Mouse (Mus musculus): Measurements from ENCODE around the gene Med9.

The Med9 gene

DNA sequence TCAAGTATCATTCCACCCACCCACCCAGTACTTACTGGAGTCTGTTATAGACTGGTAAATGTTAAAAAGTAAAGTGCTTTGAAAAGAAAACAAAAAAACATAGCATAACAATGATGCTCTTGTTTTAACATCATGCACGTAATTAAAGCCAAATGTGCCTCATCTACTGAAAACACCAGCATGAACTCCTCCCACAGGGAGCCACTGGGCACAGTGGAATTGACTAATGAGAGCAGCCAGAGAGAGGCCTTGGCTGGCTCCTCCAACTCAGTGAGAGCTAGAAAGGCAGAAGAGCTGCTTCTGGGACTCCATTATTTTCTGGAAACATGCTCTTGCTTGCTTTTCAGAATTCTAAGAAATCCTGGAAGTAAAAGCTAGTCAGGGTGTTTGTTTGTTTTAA is 41.4 kb downstream of the Med9 start:
- Histone ChIP-seq H3K4me3 (replicated peaks; ENCODE audit: low read length) (no peak overlapping the region), H3K4me1 (replicated peaks; ENCODE audit: low read depth, low read length) (peaks cover 8% of the 10 kb centered on the region), H3K36me3 (ENCODE audit: insufficient read depth, low read length) (no peaks in the 10 kb centered on the region), H3K27me3 (ENCODE audit: insufficient read depth, low read length) (no peaks in the 10 kb centered on the region), H3K9me3 (ENCODE audit: low read length) (no peaks in the 10 kb centered on the region)
- TF ChIP-seq CTCF (conservative IDR thresholded peaks at IDR 0.05; ENCODE audit: low read length) = no peak
- no peak for TF ChIP-seq POU5F1 (IDR thresholded peaks at IDR 0.05; ENCODE audit: borderline replicate concordance, low read length)
- TF ChIP-seq NANOG (IDR thresholded peaks at IDR 0.05; ENCODE audit: borderline replicate concordance, low read length) = no peak

DNA sequence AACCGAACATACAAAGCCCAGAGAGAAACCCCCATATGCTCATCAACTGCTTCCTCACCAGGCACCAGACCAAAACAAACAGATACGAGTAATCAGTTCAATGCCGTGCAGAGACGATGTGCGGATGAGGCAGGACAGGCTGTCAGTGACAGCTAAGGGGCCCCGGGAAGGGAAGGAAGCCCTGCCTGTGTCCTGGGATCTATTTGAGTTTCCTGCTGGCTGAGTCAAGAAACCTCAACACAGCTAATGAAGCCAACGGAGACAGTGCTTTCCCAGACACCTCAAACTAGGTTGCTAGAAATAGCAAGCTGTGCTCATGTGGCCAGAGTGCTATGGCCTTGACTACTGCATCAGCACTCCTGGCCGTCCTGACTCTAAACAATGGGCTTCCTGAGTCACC is 43.4 kb downstream of the Med9 start:
- Histone ChIP-seq H3K27me3 (ENCODE audit: insufficient read depth, low read length) (no peaks in the 10 kb centered on the region), H3K36me3 (ENCODE audit: insufficient read depth, low read length) (no peaks in the 10 kb centered on the region), H3K9me3 (ENCODE audit: low read length) (no peaks in the 10 kb centered on the region), H3K4me3 (replicated peaks; ENCODE audit: low read length) (no peak overlapping the region), H3K4me1 (replicated peaks; ENCODE audit: low read depth, low read length) (peaks cover 8% of the 10 kb centered on the region)
- TF ChIP-seq POU5F1 (IDR thresholded peaks at IDR 0.05; ENCODE audit: borderline replicate concordance, low read length) (no peak), CTCF (conservative IDR thresholded peaks at IDR 0.05; ENCODE audit: low read length) (no peak), NANOG (IDR thresholded peaks at IDR 0.05; ENCODE audit: borderline replicate concordance, low read length) (no peak)

DNA sequence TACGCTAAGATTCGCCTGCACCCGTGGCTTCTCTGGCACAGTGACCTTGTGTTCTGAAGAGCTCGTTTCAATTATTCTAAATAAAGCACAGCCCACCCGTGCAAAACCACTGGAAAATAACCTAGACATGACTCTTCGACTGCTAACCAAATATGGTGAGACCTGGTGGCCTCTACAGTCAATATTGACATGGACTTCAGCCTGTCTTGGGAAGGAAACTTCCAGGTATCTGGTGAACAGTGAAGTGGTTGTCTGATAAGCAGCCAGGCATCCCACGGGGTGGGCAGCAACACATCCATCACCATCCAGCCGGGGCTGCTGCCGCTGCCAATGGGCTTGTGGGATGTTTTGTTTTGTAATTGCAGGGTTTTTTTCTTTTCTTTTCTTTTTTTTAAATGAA is 46.3 kb downstream of the Med9 start:
- TF ChIP-seq NANOG (IDR thresholded peaks at IDR 0.05; ENCODE audit: borderline replicate concordance, low read length) (no peak), POU5F1 (IDR thresholded peaks at IDR 0.05; ENCODE audit: borderline replicate concordance, low read length) (no peak), CTCF (conservative IDR thresholded peaks at IDR 0.05; ENCODE audit: low read length) (no peak)
- Histone ChIP-seq H3K4me3 (replicated peaks; ENCODE audit: low read length) (no peak overlapping the region), H3K9me3 (ENCODE audit: low read length) (no peaks in the 10 kb centered on the region), H3K36me3 (ENCODE audit: insufficient read depth, low read length) (no peaks in the 10 kb centered on the region), H3K27me3 (ENCODE audit: insufficient read depth, low read length) (no peaks in the 10 kb centered on the region), H3K4me1 (replicated peaks; ENCODE audit: low read depth, low read length) (peaks cover 8% of the 10 kb centered on the region)

DNA sequence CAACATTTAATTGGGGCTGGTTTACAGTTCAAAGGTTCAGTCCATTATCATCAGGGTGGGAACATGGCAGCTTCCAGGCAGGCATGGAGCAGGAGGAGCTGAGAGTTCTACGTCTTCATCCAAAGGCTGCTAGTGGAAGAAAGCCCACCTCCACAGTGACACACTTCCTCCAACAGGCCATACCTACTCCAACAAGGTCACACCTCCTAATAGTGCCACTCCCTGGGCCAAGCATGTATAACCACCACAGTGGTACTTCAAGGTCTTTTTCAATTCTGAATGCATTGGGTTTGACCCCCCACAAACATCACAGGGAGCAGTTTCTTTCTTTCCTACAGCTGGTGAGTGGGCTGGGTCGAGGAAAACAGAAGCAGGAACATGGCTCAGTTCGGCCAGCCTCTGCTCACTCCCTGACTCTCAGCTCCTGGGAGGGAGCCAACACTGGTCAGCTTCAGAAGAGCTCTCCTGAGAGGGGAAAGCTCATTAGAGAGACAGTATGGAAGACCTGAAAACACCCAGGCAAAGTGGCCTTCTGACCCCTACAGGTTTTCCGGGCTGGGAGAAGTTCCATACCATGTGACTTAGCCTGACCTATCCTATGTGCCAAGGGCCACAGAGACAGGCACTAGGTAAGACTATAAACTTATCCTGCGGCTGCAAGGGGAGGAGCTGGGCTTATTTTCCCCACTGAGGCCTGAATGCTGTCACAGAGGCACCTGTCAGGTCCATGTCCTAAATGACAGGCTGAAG is 53.4 kb downstream of the Med9 start:
- H3K4me1 ChIP-seq (replicated peaks; ENCODE audit: low read depth, low read length) = peaks cover 34% of the 10 kb centered on the region

DNA sequence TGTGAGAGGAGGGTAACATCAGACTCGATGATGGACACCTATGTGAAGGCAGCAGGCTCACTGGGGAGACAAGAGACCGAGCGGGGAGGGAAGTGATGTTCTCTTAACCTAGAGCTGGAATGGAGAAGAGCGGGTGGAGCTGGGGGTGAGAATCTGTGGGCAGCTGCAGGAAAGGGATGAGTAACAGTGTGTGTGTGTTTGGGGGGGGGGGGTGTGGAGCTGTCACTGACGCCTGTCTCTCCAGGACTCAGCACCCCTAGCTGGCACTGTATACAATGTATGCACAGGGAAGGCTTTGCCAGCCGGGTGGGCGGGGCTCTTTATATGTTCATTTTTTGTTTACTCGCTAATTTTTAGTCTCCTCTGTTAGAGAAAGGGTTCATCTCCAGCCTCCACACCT is 55.8 kb downstream of the Med9 start:
- TF ChIP-seq NANOG (IDR thresholded peaks at IDR 0.05; ENCODE audit: borderline replicate concordance, low read length) (no peak), CTCF (conservative IDR thresholded peaks at IDR 0.05; ENCODE audit: low read length) (no peak), POU5F1 (IDR thresholded peaks at IDR 0.05; ENCODE audit: borderline replicate concordance, low read length) (no peak)
- no peaks in the 10 kb centered on the region for H3K36me3 ChIP-seq (ENCODE audit: insufficient read depth, low read length)
- no peaks in the 10 kb centered on the region for H3K27me3 ChIP-seq (ENCODE audit: insufficient read depth, low read length)
- no peak overlapping the region for H3K4me3 ChIP-seq (replicated peaks; ENCODE audit: low read length)
- peaks cover 34% of the 10 kb centered on the region for H3K4me1 ChIP-seq (replicated peaks; ENCODE audit: low read depth, low read length)
- H3K9me3 ChIP-seq (ENCODE audit: low read length) = no peaks in the 10 kb centered on the region

More for the DNA sequence above, 53.4 kb downstream of the Med9 start:
- TF ChIP-seq CTCF (conservative IDR thresholded peaks at IDR 0.05; ENCODE audit: low read length) (no peak), POU5F1 (IDR thresholded peaks at IDR 0.05; ENCODE audit: borderline replicate concordance, low read length) (no peak), NANOG (IDR thresholded peaks at IDR 0.05; ENCODE audit: borderline replicate concordance, low read length) (no peak)
- H3K4me3 ChIP-seq (replicated peaks; ENCODE audit: low read length) = no peak overlapping the region
- H3K9me3 ChIP-seq (ENCODE audit: low read length) = no peaks in the 10 kb centered on the region
- no peaks in the 10 kb centered on the region for H3K36me3 ChIP-seq (ENCODE audit: insufficient read depth, low read length)
- no peaks in the 10 kb centered on the region for H3K27me3 ChIP-seq (ENCODE audit: insufficient read depth, low read length)

DNA sequence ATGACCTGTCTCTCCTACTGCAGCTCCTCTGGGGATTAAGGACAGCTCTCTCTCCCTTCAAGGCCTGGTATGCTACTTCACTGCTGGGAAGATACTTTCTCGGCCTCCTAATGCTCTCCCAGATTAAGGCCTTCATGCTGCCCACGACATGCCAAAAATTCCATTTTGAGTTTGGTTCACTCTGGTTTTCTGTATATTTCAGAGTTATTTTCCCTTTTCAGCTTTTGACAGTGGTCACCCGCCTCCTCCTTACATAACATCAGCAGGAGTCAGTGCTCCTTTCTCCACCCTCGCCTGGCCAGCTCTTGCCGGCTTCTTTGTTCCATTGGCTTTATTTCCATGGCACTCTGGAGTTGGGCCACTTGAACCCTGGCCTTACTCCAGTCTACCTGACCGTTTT is 56.7 kb downstream of the Med9 start:
- H3K27me3 ChIP-seq (ENCODE audit: insufficient read depth, low read length) = no peaks in the 10 kb centered on the region
- no peaks in the 10 kb centered on the region for H3K9me3 ChIP-seq (ENCODE audit: low read length)
- H3K4me3 ChIP-seq (replicated peaks; ENCODE audit: low read length) = no peak overlapping the region
- TF ChIP-seq NANOG (IDR thresholded peaks at IDR 0.05; ENCODE audit: borderline replicate concordance, low read length) (no peak), CTCF (conservative IDR thresholded peaks at IDR 0.05; ENCODE audit: low read length) (no peak), POU5F1 (IDR thresholded peaks at IDR 0.05; ENCODE audit: borderline replicate concordance, low read length) (no peak)
- H3K36me3 ChIP-seq (ENCODE audit: insufficient read depth, low read length) = no peaks in the 10 kb centered on the region
- H3K4me1 ChIP-seq (replicated peaks; ENCODE audit: low read depth, low read length) = peaks cover 34% of the 10 kb centered on the region

DNA sequence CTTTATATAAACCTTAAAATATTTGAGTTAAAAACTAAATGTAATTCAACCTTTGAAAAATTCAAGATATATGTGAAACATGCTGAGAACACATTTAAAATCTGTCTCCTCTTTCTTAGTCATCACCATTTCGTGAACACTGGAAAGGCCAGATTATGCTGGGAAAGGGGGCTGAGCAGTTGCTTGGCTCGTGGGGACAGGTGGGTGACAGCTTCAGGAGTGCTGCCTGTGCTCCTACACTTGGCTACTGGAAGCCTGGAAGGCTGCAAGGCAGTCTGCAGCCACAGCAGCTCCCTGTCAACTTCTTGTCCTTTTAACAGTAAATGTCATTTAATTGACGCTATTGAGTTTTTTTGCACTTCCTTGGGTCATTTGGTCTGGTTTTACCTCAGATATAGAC is 57.9 kb downstream of the Med9 start:
- no peaks in the 10 kb centered on the region for H3K36me3 ChIP-seq (ENCODE audit: insufficient read depth, low read length)
- no peak for TF ChIP-seq CTCF (conservative IDR thresholded peaks at IDR 0.05; ENCODE audit: low read length)
- TF ChIP-seq NANOG (IDR thresholded peaks at IDR 0.05; ENCODE audit: borderline replicate concordance, low read length) = no peak
- no peak for TF ChIP-seq POU5F1 (IDR thresholded peaks at IDR 0.05; ENCODE audit: borderline replicate concordance, low read length)
- peaks cover 29% of the 10 kb centered on the region for H3K4me1 ChIP-seq (replicated peaks; ENCODE audit: low read depth, low read length)
- no peak overlapping the region for H3K4me3 ChIP-seq (replicated peaks; ENCODE audit: low read length)
- H3K9me3 ChIP-seq (ENCODE audit: low read length) = no peaks in the 10 kb centered on the region
- no peaks in the 10 kb centered on the region for H3K27me3 ChIP-seq (ENCODE audit: insufficient read depth, low read length)

DNA sequence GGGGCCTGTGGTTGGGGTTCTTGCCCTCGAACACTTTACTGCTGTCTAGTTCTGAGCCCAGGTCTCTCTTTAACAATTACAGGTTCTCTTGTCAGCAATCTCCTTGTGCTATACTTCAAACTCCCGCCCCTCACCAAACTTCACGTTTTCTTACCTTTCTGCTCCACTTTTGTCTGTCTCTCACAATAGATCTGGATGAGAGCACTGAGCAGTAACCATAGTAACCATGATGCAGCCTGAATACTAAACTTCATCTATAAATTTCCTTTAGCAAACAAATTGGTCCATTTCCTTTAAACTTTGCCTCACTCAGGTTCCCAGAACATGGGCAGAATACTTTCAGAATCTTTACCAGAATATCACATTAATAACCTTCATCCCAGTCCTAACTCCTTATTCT is 61.4 kb downstream of the Med9 start:
- H3K36me3 ChIP-seq (ENCODE audit: insufficient read depth, low read length) = no peaks in the 10 kb centered on the region
- TF ChIP-seq POU5F1 (IDR thresholded peaks at IDR 0.05; ENCODE audit: borderline replicate concordance, low read length) (no peak), CTCF (conservative IDR thresholded peaks at IDR 0.05; ENCODE audit: low read length) (no peak), NANOG (IDR thresholded peaks at IDR 0.05; ENCODE audit: borderline replicate concordance, low read length) (no peak)
- H3K9me3 ChIP-seq (ENCODE audit: low read length) = no peaks in the 10 kb centered on the region
- no peak overlapping the region for H3K4me3 ChIP-seq (replicated peaks; ENCODE audit: low read length)
- no peaks in the 10 kb centered on the region for H3K27me3 ChIP-seq (ENCODE audit: insufficient read depth, low read length)
- peaks cover 5% of the 10 kb centered on the region for H3K4me1 ChIP-seq (replicated peaks; ENCODE audit: low read depth, low read length)

DNA sequence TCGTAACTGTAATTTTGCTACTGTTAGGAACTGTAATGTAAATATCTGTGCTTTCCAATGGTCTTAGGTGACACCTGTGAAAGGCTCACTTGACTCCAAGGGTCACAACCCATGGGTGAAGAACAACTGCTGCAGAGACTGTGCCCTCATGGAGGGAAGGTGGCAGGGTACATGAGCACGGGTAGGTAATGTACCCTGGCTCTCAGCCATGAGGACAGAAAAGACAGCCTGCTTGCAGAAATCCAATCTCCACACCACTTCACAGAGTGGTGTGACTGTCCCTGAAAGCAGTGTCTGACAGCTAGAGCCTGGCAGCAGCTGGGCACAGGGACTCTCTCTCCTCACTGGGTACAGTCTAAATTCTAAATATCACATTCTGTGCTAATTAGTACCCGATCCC is 63.5 kb downstream of the Med9 start:
- no peaks in the 10 kb centered on the region for H3K9me3 ChIP-seq (ENCODE audit: low read length)
- no peak overlapping the region for H3K4me3 ChIP-seq (replicated peaks; ENCODE audit: low read length)
- H3K4me1 ChIP-seq (replicated peaks; ENCODE audit: low read depth, low read length) = peaks cover 5% of the 10 kb centered on the region
- no peaks in the 10 kb centered on the region for H3K27me3 ChIP-seq (ENCODE audit: insufficient read depth, low read length)
- H3K36me3 ChIP-seq (ENCODE audit: insufficient read depth, low read length) = no peaks in the 10 kb centered on the region
- no peak for TF ChIP-seq CTCF (conservative IDR thresholded peaks at IDR 0.05; ENCODE audit: low read length)
- TF ChIP-seq NANOG (IDR thresholded peaks at IDR 0.05; ENCODE audit: borderline replicate concordance, low read length) = no peak
- TF ChIP-seq POU5F1 (IDR thresholded peaks at IDR 0.05; ENCODE audit: borderline replicate concordance, low read length) = no peak

All from E14TG2a.4 (cell line).